Mouse (Mus musculus): ENCODE data around the gene Fosl1. TPM values are rescaled to one million over a fixed set of nuclear protein-coding genes. Genes with fewer than 3 reads are reported as not detected.
A peak's percentile ranks its signal among the peaks of the same experiment; 100 is the strongest.

The Fosl1 gene
- polyA plus RNA-seq, 1 experiment: 0.50 TPM

- TF ChIP-seq POLR2A (IDR thresholded peaks at IDR 0.05; ENCODE audit: borderline replicate concordance, low read depth, low read length) (no peak), CTCF (IDR thresholded peaks at IDR 0.05; ENCODE audit: low read depth, low read length) (peak; percentile 40; the same call in 1 of the 2 replicates)
- Histone ChIP-seq H3K4me1 (ENCODE audit: control insufficient read depth, insufficient read depth, low read length) (peaks cover 23% of the 10 kb centered on the region), H3K27ac (ENCODE audit: insufficient read depth, low read depth, low read length) (peak overlapping the region; percentile 21), H3K4me3 (ENCODE audit: insufficient read depth, low read length) (peak overlapping the region; percentile 59)
These were observed 14.1 kb upstream of the Fosl1 start for GRCm38 (mm10) chr19:5432992-5433852.

- H3K4me3 ChIP-seq (ENCODE audit: insufficient read depth, low read length): no peak overlapping the region
- peaks cover 23% of the 10 kb centered on the region for H3K4me1 ChIP-seq (ENCODE audit: control insufficient read depth, insufficient read depth, low read length)
- TF ChIP-seq CTCF (IDR thresholded peaks at IDR 0.05; ENCODE audit: low read depth, low read length): no peak
- no peak for TF ChIP-seq POLR2A (IDR thresholded peaks at IDR 0.05; ENCODE audit: borderline replicate concordance, low read depth, low read length)
- H3K27ac ChIP-seq (ENCODE audit: insufficient read depth, low read depth, low read length): no peak overlapping the region
These were observed 13.4 kb upstream of the Fosl1 start for GRCm38 (mm10) chr19:5433951-5434350.

GRCm38 (mm10) chr19:5444371-5444908 lies 2.9 kb upstream of the Fosl1 start:
- H3K4me1 ChIP-seq (ENCODE audit: control insufficient read depth, insufficient read depth, low read length): peaks cover 5% of the 10 kb centered on the region
- TF ChIP-seq POLR2A (IDR thresholded peaks at IDR 0.05; ENCODE audit: borderline replicate concordance, low read depth, low read length) (no peak), CTCF (IDR thresholded peaks at IDR 0.05; ENCODE audit: low read depth, low read length) (no peak)
- no peak overlapping the region for H3K4me3 ChIP-seq (ENCODE audit: insufficient read depth, low read length)
- no peak overlapping the region for H3K27ac ChIP-seq (ENCODE audit: insufficient read depth, low read depth, low read length)

GRCm38 (mm10) chr19:5444954-5445353 lies 2.4 kb upstream of the Fosl1 start:
- TF ChIP-seq POLR2A (IDR thresholded peaks at IDR 0.05; ENCODE audit: borderline replicate concordance, low read depth, low read length) (no peak), CTCF (IDR thresholded peaks at IDR 0.05; ENCODE audit: low read depth, low read length) (no peak)
- no peak overlapping the region for H3K27ac ChIP-seq (ENCODE audit: insufficient read depth, low read depth, low read length)

GRCm38 (mm10) chr19:5445747-5446146 lies 1.6 kb upstream of the Fosl1 start:
- H3K4me3 ChIP-seq (ENCODE audit: insufficient read depth, low read length): no peak overlapping the region
- no peak overlapping the region for H3K27ac ChIP-seq (ENCODE audit: insufficient read depth, low read depth, low read length)
- H3K4me1 ChIP-seq (ENCODE audit: control insufficient read depth, insufficient read depth, low read length): peaks cover 5% of the 10 kb centered on the region
- TF ChIP-seq POLR2A (IDR thresholded peaks at IDR 0.05; ENCODE audit: borderline replicate concordance, low read depth, low read length) (no peak), CTCF (IDR thresholded peaks at IDR 0.05; ENCODE audit: low read depth, low read length) (no peak)

More at GRCm38 (mm10) chr19:5444954-5445353, 2.4 kb upstream of the Fosl1 start:
- Histone ChIP-seq H3K4me1 (ENCODE audit: control insufficient read depth, insufficient read depth, low read length) (peaks cover 5% of the 10 kb centered on the region), H3K4me3 (ENCODE audit: insufficient read depth, low read length) (no peak overlapping the region)

- TF ChIP-seq POLR2A (IDR thresholded peaks at IDR 0.05; ENCODE audit: borderline replicate concordance, low read depth, low read length): no peak
- TF ChIP-seq CTCF (IDR thresholded peaks at IDR 0.05; ENCODE audit: low read depth, low read length): no peak
- Histone ChIP-seq H3K27ac (ENCODE audit: insufficient read depth, low read depth, low read length) (no peak overlapping the region), H3K4me1 (ENCODE audit: control insufficient read depth, insufficient read depth, low read length) (peaks cover 5% of the 10 kb centered on the region), H3K4me3 (ENCODE audit: insufficient read depth, low read length) (peak overlapping the region; percentile 73)
These were observed 1.2 kb downstream of the Fosl1 start for GRCm38 (mm10) chr19:5448354-5449150.

GRCm38 (mm10) chr19:5449673-5450072 lies 2.3 kb downstream of the Fosl1 start:
- no peak overlapping the region for H3K27ac ChIP-seq (ENCODE audit: insufficient read depth, low read depth, low read length)

GRCm38 (mm10) chr19:5451766-5452165 lies 4.4 kb downstream of the Fosl1 start:
- Histone ChIP-seq H3K27ac (ENCODE audit: insufficient read depth, low read depth, low read length) (no peak overlapping the region), H3K4me1 (ENCODE audit: control insufficient read depth, insufficient read depth, low read length) (peaks cover 9% of the 10 kb centered on the region), H3K4me3 (ENCODE audit: insufficient read depth, low read length) (no peak overlapping the region)
- TF ChIP-seq CTCF (IDR thresholded peaks at IDR 0.05; ENCODE audit: low read depth, low read length): no peak
- no peak for TF ChIP-seq POLR2A (IDR thresholded peaks at IDR 0.05; ENCODE audit: borderline replicate concordance, low read depth, low read length)

More at GRCm38 (mm10) chr19:5449673-5450072, 2.3 kb downstream of the Fosl1 start:
- Histone ChIP-seq H3K4me1 (ENCODE audit: control insufficient read depth, insufficient read depth, low read length) (peaks cover 5% of the 10 kb centered on the region), H3K4me3 (ENCODE audit: insufficient read depth, low read length) (no peak overlapping the region)
- no peak for TF ChIP-seq POLR2A (IDR thresholded peaks at IDR 0.05; ENCODE audit: borderline replicate concordance, low read depth, low read length)
- TF ChIP-seq CTCF (IDR thresholded peaks at IDR 0.05; ENCODE audit: low read depth, low read length): no peak

- Histone ChIP-seq H3K27ac (ENCODE audit: insufficient read depth, low read depth, low read length) (no peak overlapping the region), H3K4me3 (ENCODE audit: insufficient read depth, low read length) (no peak overlapping the region), H3K4me1 (ENCODE audit: control insufficient read depth, insufficient read depth, low read length) (peaks cover 8% of the 10 kb centered on the region)
- TF ChIP-seq POLR2A (IDR thresholded peaks at IDR 0.05; ENCODE audit: borderline replicate concordance, low read depth, low read length) (no peak), CTCF (IDR thresholded peaks at IDR 0.05; ENCODE audit: low read depth, low read length) (no peak)
These were observed 7.7 kb downstream of the Fosl1 start for GRCm38 (mm10) chr19:5455037-5455436.
